Mouse (Mus musculus) liver, embryonic 14.5 days (tissue): ENCODE results near the gene Tatdn3. TPM values are rescaled to one million over a fixed set of nuclear protein-coding genes. Genes with fewer than 3 reads are reported as not detected.
A peak's percentile ranks its signal among the peaks of the same experiment; 100 is the strongest.

ENCODE experiments used
- ATAC-seq: fragments of 200-750 bp; cut with Nextera tagmentation; 2 replicates; pipeline ENCODE4 v1.8.0; 2017; ENCODE audit warnings: moderate number of reproducible peaks, mild to moderate bottlenecking, moderate library complexity; ENCODE audit not compliant: insufficient read depth
- DNase-seq, 3 experiments: peaks; one replicate each; pipeline ENCODE4 v3.0.0-alpha.2; 2012 to 2013; ENCODE audit warnings: low read depth in 3 of 3, low spot score in 3 of 3
- H3K27ac ChIP-seq: fragments of 300-500 bp; sonication (generic); 2 replicates; pipeline ENCODE4 v1.5.1; 2014; ENCODE audit warnings: moderate library complexity, mild to moderate bottlenecking, control low read depth, inconsistent platforms
- H3K27me3 ChIP-seq: fragments of 300-500 bp; sonication (generic); 2 replicates; pipeline ENCODE4 v1.6.1; 2014; ENCODE audit warnings: mild to moderate bottlenecking, low read length, moderate library complexity; ENCODE audit not compliant: control insufficient read depth, insufficient read depth
- H3K36me3 ChIP-seq: fragments of 300-500 bp; sonication (generic); replicated peaks from 2 replicates; pipeline ENCODE4 v1.6.1; 2014; ENCODE audit warnings: low read depth; ENCODE audit not compliant: control insufficient read depth, insufficient read depth
- H3K4me1 ChIP-seq, 2 experiments: fragments of 200-500 bp in 1 of 2; fragments of 300-500 bp in 1 of 2; sonication (generic) in 1 of 2; replicated peaks; 2 replicates each; pipeline ENCODE4 v1.6.1; 2012 to 2014; ENCODE audit warnings: antibody characterized with exemption in 1 of 2, inconsistent platforms in 1 of 2, low read length in 1 of 2; ENCODE audit not compliant: control insufficient read depth in 2 of 2, insufficient read depth in 2 of 2
- H3K4me2 ChIP-seq: fragments of 300-500 bp; sonication (generic); 2 replicates; pipeline ENCODE4 v1.6.1; 2014; ENCODE audit warnings: low read depth, mild to moderate bottlenecking, control low read depth, moderate library complexity
- H3K4me3 ChIP-seq, 2 experiments: fragments of 200-500 bp in 1 of 2; fragments of 300-500 bp in 1 of 2; sonication (generic) in 1 of 2; 2 replicates each; pipeline ENCODE4 v1.5.1; 2012 to 2014; ENCODE audit warnings: low read depth in 2 of 2, low read length in 2 of 2, mild to moderate bottlenecking in 2 of 2, control low read depth in 1 of 2, inconsistent platforms in 1 of 2, moderate library complexity in 1 of 2; ENCODE audit not compliant: insufficient read depth in 1 of 2
- H3K9ac ChIP-seq: fragments of 300-500 bp; sonication (generic); replicated peaks from 2 replicates; pipeline ENCODE4 v1.6.1; 2014; ENCODE audit warnings: mild to moderate bottlenecking, control low read depth, moderate library complexity
- H3K9me3 ChIP-seq: fragments of 300-500 bp; sonication (generic); 2 replicates; pipeline ENCODE4 v1.6.1; 2016; ENCODE audit warnings: low read length, mixed read lengths; ENCODE audit not compliant: control insufficient read depth
- CTCF ChIP-seq: IDR thresholded peaks from 2 replicates; pipeline ENCODE4 v1.5.1; 2016; ENCODE audit warnings: antibody characterized with exemption, low read depth, control low read depth
- EP300 ChIP-seq: IDR thresholded peaks from 2 replicates; pipeline ENCODE4 v1.6.1; 2016; ENCODE audit warnings: antibody characterized with exemption, low read depth
- WGBS: fragments of 180-500 bp; shearing (Covaris S2); extraction: QIAGEN DNeasy Blood & Tissue Kit; methylation state at CpG from one replicate; pipeline ENCODE4 v1.1.7; 2014; ENCODE audit not compliant: insufficient replicate concordance; 5-methylcytosine and 5-hydroxymethylcytosine counted together
- polyA plus RNA-seq, 2 experiments: library from polyadenylated mRNA; depleted of rRNA in 1 of 2; stranded (reverse) in 1 of 2; unstranded in 1 of 2; fragments of >200 nt; fragmentation: Nextera tagmentation in 1 of 2; extraction: Ambion mirVana in 1 of 2; gene quantifications; 2 replicates each; pipeline versions ENCODE4 v1.2.1 to v1.2.3; 2012 to 2014

The Tatdn3 gene
- 4.6 and 6.5 TPM in 2 replicates for polyA plus RNA-seq (2012; rRNA removed)
- polyA plus RNA-seq (2014; fragmentation: Nextera tagmentation; extraction: Ambion mirVana), result 8.5 and 8.7 TPM in 2 replicates

DNA sequence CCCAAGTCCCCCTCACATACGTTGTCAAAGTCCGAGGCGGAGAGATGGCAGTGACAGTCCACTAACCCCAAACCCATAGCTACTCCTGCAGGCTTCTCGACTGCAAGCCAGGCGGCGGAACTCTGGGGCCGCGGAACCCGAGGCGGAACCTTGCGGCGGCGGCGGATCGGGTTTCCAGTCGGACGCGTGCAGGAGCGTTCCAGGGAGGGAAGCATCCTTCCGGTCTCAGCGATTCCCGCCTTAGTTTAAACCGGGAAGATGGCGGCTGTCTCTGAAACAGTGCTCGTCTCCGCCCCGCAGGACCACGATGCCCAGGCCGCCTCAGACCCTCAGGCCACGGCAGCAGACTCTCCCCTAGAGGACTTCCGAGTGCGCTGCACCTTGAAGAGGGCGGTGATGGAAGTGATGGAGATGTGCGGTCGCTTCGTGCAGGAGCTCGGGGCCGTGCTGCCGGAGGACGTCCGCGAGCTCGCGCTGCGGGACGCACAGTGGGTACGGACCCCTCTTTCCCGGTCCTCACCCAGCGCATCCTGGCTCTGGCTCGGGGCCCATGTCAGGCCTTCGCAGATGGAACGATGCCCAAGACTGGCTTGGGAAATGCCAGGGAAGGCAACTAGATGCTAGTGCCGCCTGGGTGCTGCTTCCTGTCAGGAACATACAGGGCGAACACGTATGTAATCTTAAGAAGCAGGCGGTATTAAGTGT is at the start of gene Tatdn3, which contains the start of gene Nsl1:
Tatdn3 (minus strand) TSS at position 152 of the 705 bp plus-strand sequence.
Nsl1 (plus strand) TSS at position 232 of the 705 bp plus-strand sequence.
- H3K27me3 ChIP-seq, result no peaks in the 10 kb centered on the region
- H3K9ac ChIP-seq, result peak within 1 kb of the TSS; percentile 88
- DNase-seq, result peak; percentile 74 to 78 (median 76)
- no peaks in the 10 kb centered on the region for H3K9me3 ChIP-seq
- under 1% methylated on average over 56 of the region's 56 CpGs for WGBS
- peaks cover 11 to 14% of the 10 kb centered on the region in 2 experiments for H3K4me1 ChIP-seq
- TF ChIP-seq EP300 (peak; percentile 25; the same call in 1 of the 2 replicates), CTCF (peak; percentile 65)
- peaks cover 25% of the 10 kb centered on the region for H3K36me3 ChIP-seq
- H3K4me2 ChIP-seq, result peak within 1 kb of the TSS; percentile 88
- ATAC-seq, result peak; percentile 92
- peak within 1 kb of the TSS; percentile 91 to 93 for H3K4me3 ChIP-seq
- peak within 1 kb of the TSS; percentile 19 for H3K27ac ChIP-seq

DNA sequence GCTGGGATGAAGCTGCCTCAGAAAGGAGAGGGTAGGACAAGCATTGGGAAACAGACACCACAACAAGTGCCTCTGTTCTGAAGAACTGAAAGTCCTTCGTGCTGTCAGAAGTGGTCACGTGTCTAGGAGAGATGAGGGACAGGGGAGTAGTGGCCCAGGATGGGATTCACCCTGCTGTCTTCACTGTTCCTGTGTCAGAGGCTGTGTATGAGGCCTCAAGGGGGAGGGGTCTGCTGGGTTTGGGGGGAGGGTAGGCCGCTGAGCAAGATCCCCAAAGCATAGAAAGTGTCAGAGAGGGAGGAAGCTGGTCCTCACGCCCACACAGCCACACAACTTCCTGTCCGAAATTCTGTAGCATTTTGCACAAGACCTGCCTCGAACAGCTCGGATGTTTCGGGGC is 48.4 kb upstream of the Tatdn3 start:
- H3K4me3 ChIP-seq, result no peak overlapping the region
- H3K9ac ChIP-seq, result no peak overlapping the region
- H3K27ac ChIP-seq, result no peak overlapping the region
- H3K4me1 ChIP-seq, result peaks cover 0 to 10% of the 10 kb centered on the region in 2 experiments; a peak in 2 of 4 replicates
- TF ChIP-seq EP300, result no peak
- no peak for TF ChIP-seq CTCF
- WGBS, result 15% methylated on average over 8 of the region's 8 CpGs
- H3K4me2 ChIP-seq, result no peak overlapping the region
- H3K36me3 ChIP-seq, result no peaks in the 10 kb centered on the region
- H3K27me3 ChIP-seq, result no peaks in the 10 kb centered on the region
- no peak for DNase-seq
- no peaks in the 10 kb centered on the region for H3K9me3 ChIP-seq
- ATAC-seq, result no peak

DNA sequence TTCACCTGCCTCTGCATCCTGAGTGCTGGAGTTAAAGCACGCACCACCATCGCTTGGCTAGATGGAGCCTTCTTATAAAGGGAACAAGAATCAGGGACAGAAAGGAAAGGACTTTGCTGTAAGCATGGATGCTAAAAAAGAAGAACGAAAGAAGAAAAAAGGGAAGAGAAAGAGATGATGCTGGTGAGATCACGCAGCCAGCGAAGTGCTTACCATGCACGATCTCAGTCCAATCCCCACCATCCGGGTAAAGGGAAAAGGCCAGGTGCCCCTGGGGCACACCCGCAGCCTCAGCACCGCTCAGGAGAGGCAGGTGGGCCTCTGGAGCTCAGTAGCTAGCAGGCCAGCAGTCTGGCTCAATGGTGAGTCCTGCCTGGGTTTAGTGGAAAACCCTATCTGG is 47.2 kb upstream of the Tatdn3 start:
- H3K9me3 ChIP-seq, result no peaks in the 10 kb centered on the region
- 66% methylated on average over 9 of the region's 9 CpGs for WGBS
- no peak overlapping the region for H3K4me3 ChIP-seq
- no peaks in the 10 kb centered on the region for H3K27me3 ChIP-seq
- no peak overlapping the region for H3K27ac ChIP-seq
- DNase-seq (no peak), ATAC-seq (no peak)
- no peak overlapping the region for H3K9ac ChIP-seq
- H3K4me1 ChIP-seq, result peaks cover 0 to 4% of the 10 kb centered on the region in 2 experiments; a peak in 1 of 4 replicates
- no peak overlapping the region for H3K4me2 ChIP-seq
- TF ChIP-seq EP300, result no peak
- TF ChIP-seq CTCF, result no peak
- no peaks in the 10 kb centered on the region for H3K36me3 ChIP-seq

DNA sequence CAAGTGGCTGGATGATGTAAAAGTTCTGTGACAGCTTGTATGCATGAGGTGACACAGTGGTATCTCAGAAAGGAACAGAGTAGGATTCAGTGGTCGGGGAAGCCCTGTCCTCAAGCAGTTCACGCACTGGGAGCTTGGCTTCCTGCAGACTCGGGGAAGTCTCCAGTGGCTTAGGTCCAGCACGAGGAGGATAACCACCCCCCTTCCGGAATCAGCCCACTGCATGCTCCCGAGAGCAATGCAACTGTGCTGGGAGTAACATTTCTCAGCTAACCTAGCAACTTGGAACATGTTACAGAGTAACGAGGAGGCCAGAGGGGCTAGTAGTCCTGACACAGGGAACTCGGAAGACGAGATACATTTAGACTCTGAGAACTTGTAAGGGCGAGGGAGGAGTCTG is 44.6 kb upstream of the Tatdn3 start:
- Histone ChIP-seq H3K36me3 (no peaks in the 10 kb centered on the region), H3K9me3 (no peaks in the 10 kb centered on the region), H3K4me1 (peaks cover 0 to 4% of the 10 kb centered on the region in 2 experiments; a peak in 1 of 4 replicates), H3K9ac (no peak overlapping the region), H3K27ac (no peak overlapping the region), H3K4me2 (no peak overlapping the region), H3K4me3 (no peak overlapping the region), H3K27me3 (no peaks in the 10 kb centered on the region)
- WGBS, result 36% methylated on average over 10 of the region's 10 CpGs
- ATAC-seq (no peak), DNase-seq (no peak)
- TF ChIP-seq CTCF, result no peak
- no peak for TF ChIP-seq EP300

GRCm38 (mm10) chr1:191105246-191105645 is 42.5 kb upstream of the Tatdn3 start:
- ATAC-seq (no peak), DNase-seq (no peak)
- H3K27ac ChIP-seq, result no peak overlapping the region
- 60% methylated on average over 9 of the region's 9 CpGs for WGBS
- no peak overlapping the region for H3K4me2 ChIP-seq
- H3K9ac ChIP-seq, result no peak overlapping the region
- H3K4me1 ChIP-seq, result no peaks in the 10 kb centered on the region
- no peaks in the 10 kb centered on the region for H3K9me3 ChIP-seq
- no peaks in the 10 kb centered on the region for H3K36me3 ChIP-seq
- H3K4me3 ChIP-seq, result no peak overlapping the region
- TF ChIP-seq CTCF, result no peak
- no peak for TF ChIP-seq EP300
- H3K27me3 ChIP-seq, result peaks cover 6% of the 10 kb centered on the region; the same call in 1 of the 2 replicates
